Comparison of ENCODE assay signal across 8 mouse cellular contexts in genomic region chr2:157292093-157292492, GRCm38 (mm10). TPM values are rescaled to one million over a fixed set of nuclear protein-coding genes. Genes with fewer than 3 reads are reported as not detected.
A peak's percentile ranks its signal among the peaks of the same experiment; 100 is the strongest.
DNase-seq lines count a peak whose midpoint lies in the region; TF ChIP-seq lines count a peak whose summit lies in the region.
"Had no signal": no experiment of that assay in that cellular context is flagged by ENCODE, and none has a peak within 500 bp of the region (broad histone marks: within the 10 kb centered on the region; RNA-seq: fewer than 3 reads in every experiment).

No protein-coding gene starts in this region.

- in situ Hi-C loops in CH12.LX (cut with MboI; ENCODE audit: low pct_ligation_motif_present, low pct_unique_long_range_greater_than_20kb, low sequenced_read_pairs) = no loop called here

- H3K79me2 ChIP-seq in C2C12 (ENCODE audit: control insufficient read depth, insufficient read depth) (peaks cover 24% of the 10 kb centered on the region), CH12.LX (replicated peaks; ENCODE audit: control insufficient read depth, extremely low read depth, insufficient read depth, poor library complexity, severe bottlenecking) (peaks cover 20% of the 10 kb centered on the region)

- no peak overlapping the region for H3K9ac ChIP-seq in CH12.LX (ENCODE audit: insufficient read depth, low read depth)
- H3K9ac ChIP-seq: limb, embryonic 13.5 days had no signal

- H3K36me3 ChIP-seq in C2C12 (ENCODE audit: control insufficient read depth, insufficient read depth) (peaks cover 96% of the 10 kb centered on the region), CH12.LX (replicated peaks in 1 of 2; ENCODE audit: control insufficient read depth in 1 of 2, insufficient read depth in 1 of 2, low read length in 1 of 2) (peaks cover 77 to 100% of the 10 kb centered on the region in 2 experiments)

- peak; percentile 38 for TF ChIP-seq RAD21 in CH12.LX (IDR thresholded peaks at IDR 0.05; ENCODE audit: low read depth, low read length)

- peak; percentile 60 for DNase-seq in CH12.LX (ENCODE audit: extremely low read depth)
- peak; percentile 49 for DNase-seq in c-Kit-positive CD71-negative TER-119-negative erythroid progenitor cells, embryonic 14.5 days (ENCODE audit: low read depth)
- DNase-seq in frontal cortex, postnatal 25 days (ENCODE audit: low spot score in 2 of 2) = peak; percentile 69 to 76
- peak; percentile 69 to 87 for DNase-seq in layer of hippocampus, adult 2 months (ENCODE audit: low spot score in 2 of 2)
- peak; percentile 74 for DNase-seq in lung, postnatal 25 days (ENCODE audit: low spot score)
- DNase-seq in spleen, postnatal 10 days (ENCODE audit: low spot score in 2 of 2) = peak; percentile 50 to 84

- no peaks in the 10 kb centered on the region for H3K9me3 ChIP-seq in CH12.LX (replicated peaks; ENCODE audit: low read length)
- H3K9me3 ChIP-seq: limb, embryonic 13.5 days had no signal

- H3K4me3 ChIP-seq in C2C12 (ENCODE audit: insufficient read depth, poor library complexity, severe bottlenecking) = no peak overlapping the region
- no peak overlapping the region for H3K4me3 ChIP-seq in CH12.LX (replicated peaks in 1 of 3; ENCODE audit: low read depth in 2 of 3, low read length in 2 of 3, poor library complexity in 1 of 3)
- no peak overlapping the region for H3K4me3 ChIP-seq in layer of hippocampus, adult 2 months
- H3K4me3 ChIP-seq: limb, embryonic 13.5 days had no signal

- H3K79me3 ChIP-seq in C2C12 (ENCODE audit: low read depth) = peaks cover 7% of the 10 kb centered on the region

- peaks cover 0 to 10% of the 10 kb centered on the region in 2 experiments; a peak in 2 of 4 replicates for H3K4me1 ChIP-seq in CH12.LX (ENCODE audit: control insufficient read depth in 1 of 2, insufficient read depth in 2 of 2)

- H3K4me2 ChIP-seq in CH12.LX (ENCODE audit: insufficient read depth, low read depth, poor library complexity, severe bottlenecking) = no peak overlapping the region
- H3K4me2 ChIP-seq: limb, embryonic 13.5 days had no signal

- no peak overlapping the region for H3K27ac ChIP-seq in CH12.LX (ENCODE audit: insufficient read depth, low read depth)
- no peak overlapping the region for H3K27ac ChIP-seq in layer of hippocampus, adult 2 months
- H3K27ac ChIP-seq: limb, embryonic 13.5 days had no signal

- TF ChIP-seq EP300 in CH12.LX (IDR thresholded peaks at IDR 0.05; ENCODE audit: low read length) = no peak

- H3ac ChIP-seq in C2C12 (ENCODE audit: control insufficient read depth, insufficient read length, low read depth) = no peak overlapping the region

- dilution Hi-C loops in CH12.LX (cut with MboI; ENCODE audit: extremely low pct_ligation_motif_present, extremely low pct_unique_long_range_greater_than_20kb, low sequenced_read_pairs) = no loop called here

- no peak for TF ChIP-seq POLR2A in CH12.LX (IDR thresholded peaks at IDR 0.05; ENCODE audit: low read depth, low read length)

- TF ChIP-seq CTCF in C2C12 (IDR thresholded peaks at IDR 0.05; ENCODE audit: control insufficient read depth, insufficient read depth, insufficient read length) = peak; percentile 62
- peak; percentile 61 to 73 for TF ChIP-seq CTCF in CH12.LX (conservative IDR thresholded peaks at IDR 0.05 in 1 of 2, IDR thresholded peaks at IDR 0.05 in 1 of 2; ENCODE audit: low read depth in 2 of 2, low read length in 2 of 2)
- peak; percentile 90 for TF ChIP-seq CTCF in layer of hippocampus, adult 2 months (conservative IDR thresholded peaks at IDR 0.05)

- H3K27me3 ChIP-seq in C2C12 (ENCODE audit: control insufficient read depth, insufficient read depth, insufficient read length) = no peaks in the 10 kb centered on the region
- no peaks in the 10 kb centered on the region for H3K27me3 ChIP-seq in CH12.LX (replicated peaks)
- H3K27me3 ChIP-seq: limb, embryonic 13.5 days had no signal

TF ChIP-seq in C2C12, 6 proteins besides CTCF, POLR2A, EP300 and RAD21:
- TF ChIP-seq MYOG (IDR thresholded peaks at IDR 0.05; ENCODE audit: control insufficient read depth, extremely low read depth, insufficient read length) = no peak
- no peak for TF ChIP-seq USF1 (IDR thresholded peaks at IDR 0.05; ENCODE audit: low read depth)
- TF ChIP-seq MAX (IDR thresholded peaks at IDR 0.05) = no peak
- no peak for TF ChIP-seq MYOD1 (IDR thresholded peaks at IDR 0.05; ENCODE audit: control insufficient read depth, insufficient read length, low read depth)
- no peak for TF ChIP-seq CEBPB (IDR thresholded peaks at IDR 0.05; ENCODE audit: low read depth)
- TF ChIP-seq FOSL1 (IDR thresholded peaks at IDR 0.05; ENCODE audit: insufficient read depth, low read length, poor library complexity, severe bottlenecking) = no peak

TF ChIP-seq in CH12.LX, 34 proteins besides CTCF, POLR2A, EP300 and RAD21:
- no peak for TF ChIP-seq GABPA (IDR thresholded peaks at IDR 0.05; ENCODE audit: insufficient replicate concordance, low read depth, low read length)
- peak; percentile 53; the same call in 1 of the 2 replicates for TF ChIP-seq SMC3 (IDR thresholded peaks at IDR 0.05; ENCODE audit: low read depth, low read length)

RNA-seq across cellular contexts. Expression of gene Mroh8, which starts 12.7 kb away (rescaled TPM):
- 0.13 TPM for polyA plus RNA-seq in C2C12 (2012; fragmentation: generic; extraction: Trizol)
- total RNA-seq in CH12.LX (2012; rRNA removed) = 0.25 TPM in 2 replicates
- total RNA-seq in CH12.LX (2014; rRNA removed) = 0.16 TPM in 1 of 2 replicates, not detected in the other
- 0.25 and 0.41 TPM in 2 replicates for polyA plus RNA-seq in CH12.LX (2012; ENCODE audit: insufficient read length, low read depth)
- 1 to 10 TPM in 1 of 2 experiments, under 1 TPM in 1; 0.61 to 1.2 TPM for total RNA-seq in layer of hippocampus, adult 2 months (2021)

RNA-seq across cellular contexts. Expression of gene Rpn2, which starts 13.3 kb away (rescaled TPM):
- 210 TPM for polyA plus RNA-seq in C2C12 (2012; fragmentation: generic; extraction: Trizol)
- 336 and 350 TPM in 2 replicates for total RNA-seq in CH12.LX (2012; rRNA removed)
- 277 and 301 TPM in 2 replicates for total RNA-seq in CH12.LX (2014; rRNA removed)
- polyA plus RNA-seq in CH12.LX (2012; ENCODE audit: insufficient read length, low read depth) = 255 and 296 TPM in 2 replicates
- total RNA-seq in layer of hippocampus, adult 2 months (2021) = 100 to 1,000 TPM; 132 to 138 TPM

RNA-seq across cellular contexts. Expression of gene Ghrh, which starts 55.2 kb away (rescaled TPM):
- polyA plus RNA-seq in C2C12 (2012; fragmentation: generic; extraction: Trizol) (not detected), CH12.LX (2012; ENCODE audit: insufficient read length, low read depth) (not detected in 2 replicates)
- total RNA-seq in CH12.LX (2012; rRNA removed) (not detected in 2 replicates), CH12.LX (2014; rRNA removed) (not detected in 2 replicates)
- total RNA-seq in layer of hippocampus, adult 2 months (2021) = not detected
- polyA plus RNA-seq: limb, embryonic 13.5 days had no signal
